Mouse (Mus musculus): ENCODE measurements around the gene Atf3. TPM values are rescaled to one million over a fixed set of nuclear protein-coding genes. Genes with fewer than 3 reads are reported as not detected.
"Not testable (repeated sequence)": the region's sequence is repeated elsewhere in the genome, so short reads cannot be mapped to it uniquely, and the experiment has no call there.

Atf3 gene
- polyA plus RNA-seq, 1 experiment from 2014 or later: 17.6 TPM

DNA sequence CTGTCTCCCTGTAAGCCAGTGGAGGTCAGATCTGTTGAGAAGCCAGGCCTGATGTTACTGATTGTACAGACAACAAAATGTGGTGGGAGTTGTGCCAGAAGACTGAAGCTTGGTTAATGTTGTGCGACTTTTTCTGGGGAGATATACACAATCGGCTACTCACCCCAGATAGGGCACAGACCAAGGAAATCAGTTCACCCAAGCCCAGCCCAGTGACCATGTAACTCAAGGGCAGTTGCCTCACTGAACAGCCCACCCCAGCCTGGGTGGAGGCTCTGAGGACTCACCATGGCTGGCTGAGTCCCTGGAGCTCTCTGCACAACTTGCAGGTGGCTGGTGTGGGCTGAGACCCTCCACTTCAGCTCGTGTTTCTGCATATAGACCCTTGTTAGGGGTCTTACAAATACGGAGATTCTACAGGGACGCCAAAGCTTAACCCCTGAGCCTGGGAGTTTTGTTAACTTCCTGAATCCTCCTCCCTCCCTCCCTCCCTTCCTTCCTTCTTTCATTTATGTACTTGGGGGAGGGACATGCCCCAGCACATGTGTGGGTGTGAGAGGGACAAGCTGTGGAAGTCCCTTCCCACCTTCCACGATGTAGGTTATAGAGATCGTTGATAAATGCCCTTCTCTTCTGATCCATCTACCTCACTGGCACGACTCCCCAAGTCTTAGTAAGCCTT lies 66.8 kb downstream of the Atf3 start:
- H3K36me3 ChIP-seq: no peaks in the 10 kb centered on the region
- no peak overlapping the region; the same call in 1 of the 2 replicates for H3K27ac ChIP-seq (ENCODE audit: poor library complexity, severe bottlenecking)
- H3K4me1 ChIP-seq (replicated peaks): peaks cover 17% of the 10 kb centered on the region
- H3K4me2 ChIP-seq: no peak overlapping the region
- no peak for ATAC-seq (ENCODE audit: insufficient number of reproducible peaks, low FRiP score)
- no peak overlapping the region for H3K9ac ChIP-seq
- WGBS: 59% methylated on average over 8 of the region's 8 CpGs
- no peak overlapping the region for H3K4me3 ChIP-seq
- H3K9me3 ChIP-seq (replicated peaks): peaks cover 8% of the 10 kb centered on the region
- H3K27me3 ChIP-seq (replicated peaks): no peaks in the 10 kb centered on the region

DNA sequence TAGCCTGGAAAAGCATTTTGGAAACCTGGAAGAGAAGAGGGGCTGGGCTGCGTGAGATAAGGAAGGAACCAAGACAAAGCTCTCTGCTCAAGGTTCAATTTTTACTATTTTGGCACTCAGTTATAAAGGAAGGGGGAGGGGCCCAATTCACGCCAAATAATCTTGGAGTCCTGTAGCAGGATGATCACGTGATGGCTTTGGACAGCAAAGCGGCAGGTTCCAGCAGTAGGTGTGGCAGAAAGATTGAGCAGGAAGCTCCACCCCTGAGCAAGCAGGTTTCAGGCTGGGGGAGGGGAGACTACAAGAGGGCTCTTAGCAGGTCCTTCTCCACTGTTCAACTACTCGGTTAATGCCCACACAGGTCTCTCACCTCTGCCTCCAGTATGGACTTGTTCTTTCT lies 68.3 kb downstream of the Atf3 start:
- H3K27ac ChIP-seq (ENCODE audit: poor library complexity, severe bottlenecking); H3K27me3 ChIP-seq (replicated peaks); H3K36me3 ChIP-seq; H3K9me3 ChIP-seq (replicated peaks); H3K4me3 ChIP-seq; ATAC-seq (ENCODE audit: insufficient number of reproducible peaks, low FRiP score); H3K4me2 ChIP-seq; H3K9ac ChIP-seq: not testable (repeated sequence)
- peaks cover 17% of the 10 kb centered on the region for H3K4me1 ChIP-seq (replicated peaks)
- 82% methylated on average over 5 of the region's 5 CpGs for WGBS

DNA sequence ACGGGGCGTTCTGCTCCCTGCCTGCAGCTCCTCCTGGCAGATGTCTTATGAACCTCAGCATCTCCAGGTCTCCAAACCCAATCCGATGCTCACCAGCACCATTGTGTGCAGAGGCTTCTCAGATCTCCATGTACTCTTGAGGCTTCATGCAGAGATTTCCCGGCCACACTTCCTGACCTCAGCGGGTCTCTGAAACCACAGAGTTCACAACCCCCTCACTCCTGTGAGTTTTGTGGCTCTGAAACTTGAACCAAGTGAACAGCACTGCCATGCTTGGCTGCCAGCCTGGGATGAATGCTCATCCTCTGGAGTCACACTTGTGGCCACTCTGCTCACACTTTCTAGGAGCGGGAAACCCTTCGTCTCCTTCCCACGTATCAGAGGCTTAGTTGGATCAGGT lies 76.9 kb downstream of the Atf3 start:
- Histone ChIP-seq H3K4me1 (replicated peaks) (peaks cover 12% of the 10 kb centered on the region; the same call in 1 of the 2 replicates), H3K9ac (no peak overlapping the region), H3K36me3 (no peaks in the 10 kb centered on the region), H3K4me3 (no peak overlapping the region), H3K9me3 (replicated peaks) (0 out of 2 replicates have a peak, but pooled peaks cover 6% of the 10 kb centered on the region), H3K27ac (ENCODE audit: poor library complexity, severe bottlenecking) (no peak overlapping the region), H3K4me2 (no peak overlapping the region), H3K27me3 (replicated peaks) (no peaks in the 10 kb centered on the region)
- 77% methylated on average over 8 of the region's 8 CpGs for WGBS
- ATAC-seq (ENCODE audit: insufficient number of reproducible peaks, low FRiP score): no peak

DNA sequence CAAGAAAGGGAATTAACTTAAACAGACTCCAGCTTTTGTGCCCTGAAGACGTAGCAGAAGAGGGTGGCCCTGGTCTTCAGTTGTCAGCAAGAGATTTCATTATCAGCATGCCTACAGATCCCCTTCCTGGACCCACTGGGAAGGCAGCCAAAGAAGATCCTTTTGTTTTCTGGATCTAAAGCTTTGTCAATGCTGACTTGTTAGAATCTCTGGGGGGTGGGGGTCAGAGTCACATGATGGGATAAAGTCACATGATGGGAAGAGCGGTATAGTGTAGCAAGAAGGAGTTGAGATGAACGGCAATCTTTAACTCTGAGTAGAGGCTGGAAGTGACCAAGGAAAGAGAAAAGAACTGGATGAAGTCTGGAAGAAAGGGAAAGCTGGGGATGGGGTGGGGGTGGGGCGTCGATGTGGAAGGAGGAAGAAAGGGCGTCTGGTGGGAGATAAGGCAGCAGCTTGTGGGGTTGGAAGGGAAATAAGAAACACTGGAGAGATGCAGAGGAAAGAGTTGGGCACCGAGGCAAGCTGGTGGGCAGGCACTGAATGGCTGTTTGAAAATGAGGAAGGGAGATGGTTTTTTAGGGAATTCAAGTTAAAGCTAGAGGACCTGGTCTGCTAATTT lies 78.9 kb downstream of the Atf3 start:
- no peaks in the 10 kb centered on the region for H3K36me3 ChIP-seq
- peak overlapping the region; percentile 45; the same call in 1 of the 2 replicates for H3K27ac ChIP-seq (ENCODE audit: poor library complexity, severe bottlenecking)
- 0 out of 2 replicates have a peak, but pooled peaks cover 6% of the 10 kb centered on the region for H3K9me3 ChIP-seq (replicated peaks)
- H3K4me1 ChIP-seq (replicated peaks): peaks cover 13% of the 10 kb centered on the region; the same call in 1 of the 2 replicates
- ATAC-seq (ENCODE audit: insufficient number of reproducible peaks, low FRiP score): peak; percentile 53; the same call in 1 of the 2 replicates
- H3K4me3 ChIP-seq: no peak overlapping the region
- H3K4me2 ChIP-seq: peak overlapping the region; percentile 8; the same call in 1 of the 2 replicates
- no peaks in the 10 kb centered on the region for H3K27me3 ChIP-seq (replicated peaks)
- 29% methylated on average over 7 of the region's 7 CpGs for WGBS
- H3K9ac ChIP-seq: no peak overlapping the region

DNA sequence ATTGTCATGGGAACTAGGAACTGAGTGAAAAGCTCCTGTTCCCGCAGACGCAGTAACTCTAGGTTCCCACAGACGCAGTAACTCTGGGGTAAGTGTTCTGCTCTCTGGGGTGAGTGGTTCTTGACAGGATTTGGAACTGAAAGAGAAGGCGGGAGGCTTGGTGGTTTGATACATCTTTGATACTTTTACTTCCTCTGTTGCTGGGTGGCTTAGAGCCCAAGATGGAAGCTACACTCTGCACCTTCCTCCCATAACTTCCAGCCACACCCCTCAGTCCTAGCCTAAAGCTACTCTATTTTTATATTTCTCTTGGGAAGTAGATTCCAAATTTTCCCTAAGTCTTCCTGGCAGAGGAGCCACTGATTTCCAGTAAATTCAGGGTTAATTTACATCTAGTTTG lies 79.4 kb downstream of the Atf3 start:
- Histone ChIP-seq H3K9ac (no peak overlapping the region), H3K27me3 (replicated peaks) (no peaks in the 10 kb centered on the region), H3K4me2 (no peak overlapping the region), H3K36me3 (no peaks in the 10 kb centered on the region), H3K4me3 (no peak overlapping the region), H3K9me3 (replicated peaks) (0 out of 2 replicates have a peak, but pooled peaks cover 6% of the 10 kb centered on the region), H3K27ac (ENCODE audit: poor library complexity, severe bottlenecking) (peak overlapping the region; percentile 19; the same call in 1 of the 2 replicates), H3K4me1 (replicated peaks) (peaks cover 16% of the 10 kb centered on the region; the same call in 1 of the 2 replicates)
- no peak for ATAC-seq (ENCODE audit: insufficient number of reproducible peaks, low FRiP score)
- WGBS: 91% methylated on average over 4 of the region's 4 CpGs

DNA sequence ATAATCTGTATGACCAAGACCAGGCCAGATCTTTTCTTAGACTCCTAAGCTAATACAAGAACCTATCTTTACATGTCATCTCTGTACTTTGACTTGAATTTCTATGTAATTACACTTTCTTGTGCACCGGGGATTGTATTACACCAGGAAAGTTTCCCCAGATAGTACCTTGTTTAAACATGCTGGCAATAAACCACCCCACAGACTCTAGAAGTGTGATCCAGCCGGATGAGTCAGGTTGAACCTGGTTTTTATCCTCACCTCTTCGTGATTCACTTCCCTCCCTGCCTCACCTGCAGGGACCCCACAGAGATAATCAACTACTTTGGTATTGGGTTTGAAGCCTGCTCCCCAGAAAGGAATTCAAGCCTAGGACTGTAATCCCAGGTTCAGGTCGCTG lies 82.4 kb downstream of the Atf3 start:
- H3K4me3 ChIP-seq: no peak overlapping the region
- H3K9me3 ChIP-seq (replicated peaks): no peaks in the 10 kb centered on the region
- peaks cover 27% of the 10 kb centered on the region for H3K4me1 ChIP-seq (replicated peaks)
- H3K27me3 ChIP-seq (replicated peaks): no peaks in the 10 kb centered on the region
- no peak overlapping the region for H3K9ac ChIP-seq
- no peaks in the 10 kb centered on the region for H3K36me3 ChIP-seq
- no peak for ATAC-seq (ENCODE audit: insufficient number of reproducible peaks, low FRiP score)
- no peak overlapping the region for H3K27ac ChIP-seq (ENCODE audit: poor library complexity, severe bottlenecking)
- 62% methylated on average over 4 of the region's 4 CpGs for WGBS
- no peak overlapping the region for H3K4me2 ChIP-seq

DNA sequence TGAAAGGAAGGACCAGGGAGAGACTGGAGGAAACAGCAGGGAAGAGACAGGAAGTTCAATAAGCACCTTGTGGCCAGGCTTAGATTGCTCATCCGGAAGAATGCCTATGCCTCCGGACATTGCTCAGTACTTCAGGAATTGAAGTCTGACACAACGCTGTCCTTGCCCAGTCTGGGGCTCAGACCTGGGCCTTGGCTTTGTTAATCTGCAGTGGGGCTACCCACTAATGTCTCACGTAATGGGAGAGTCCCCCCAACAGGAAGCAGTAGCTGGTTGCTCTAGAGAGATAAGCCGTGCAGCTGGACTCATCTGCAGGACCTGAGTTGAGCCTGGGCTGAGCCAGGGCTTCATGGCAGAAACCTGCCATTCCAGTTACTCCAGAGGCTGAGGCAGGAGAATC lies 84.9 kb downstream of the Atf3 start:
- H3K9me3 ChIP-seq (replicated peaks): peaks cover 8% of the 10 kb centered on the region
- no peaks in the 10 kb centered on the region for H3K27me3 ChIP-seq (replicated peaks)
- no peaks in the 10 kb centered on the region for H3K36me3 ChIP-seq
- no peak overlapping the region for H3K4me3 ChIP-seq
- WGBS: 37% methylated on average over 5 of the region's 5 CpGs
- peaks cover 16% of the 10 kb centered on the region; the same call in 1 of the 2 replicates for H3K4me1 ChIP-seq (replicated peaks)
- no peak overlapping the region for H3K9ac ChIP-seq
- ATAC-seq (ENCODE audit: insufficient number of reproducible peaks, low FRiP score): 0 out of 2 replicates have a peak, but pooled peaks have one; percentile 29
- no peak overlapping the region for H3K27ac ChIP-seq (ENCODE audit: poor library complexity, severe bottlenecking)
- no peak overlapping the region for H3K4me2 ChIP-seq

DNA sequence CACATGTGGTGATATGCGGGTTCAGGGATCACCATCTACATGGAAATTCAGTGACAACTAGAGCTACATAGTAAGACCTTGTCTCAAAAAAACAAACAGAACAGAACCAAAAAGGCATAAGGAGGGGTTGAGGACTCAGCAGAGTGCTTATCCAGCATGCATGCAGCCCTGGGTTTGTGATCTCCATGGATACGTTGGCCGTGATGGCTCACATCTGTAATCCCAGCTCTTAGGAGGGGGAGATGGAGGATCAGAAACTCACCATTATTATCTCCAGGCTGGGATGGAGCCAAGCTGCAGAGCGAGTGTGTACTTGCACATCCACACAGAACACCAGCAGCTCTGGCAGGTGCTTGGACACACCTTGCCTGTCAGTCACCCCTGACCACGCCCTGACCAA lies 85.6 kb downstream of the Atf3 start:
- peaks cover 16% of the 10 kb centered on the region; the same call in 1 of the 2 replicates for H3K4me1 ChIP-seq (replicated peaks)
- no peak overlapping the region for H3K4me2 ChIP-seq
- no peaks in the 10 kb centered on the region for H3K36me3 ChIP-seq
- 67% methylated on average over 5 of the region's 5 CpGs for WGBS
- no peak for ATAC-seq (ENCODE audit: insufficient number of reproducible peaks, low FRiP score)
- no peaks in the 10 kb centered on the region for H3K27me3 ChIP-seq (replicated peaks)
- no peak overlapping the region for H3K9ac ChIP-seq
- H3K9me3 ChIP-seq (replicated peaks): peaks cover 8% of the 10 kb centered on the region
- no peak overlapping the region for H3K27ac ChIP-seq (ENCODE audit: poor library complexity, severe bottlenecking)
- no peak overlapping the region for H3K4me3 ChIP-seq

DNA sequence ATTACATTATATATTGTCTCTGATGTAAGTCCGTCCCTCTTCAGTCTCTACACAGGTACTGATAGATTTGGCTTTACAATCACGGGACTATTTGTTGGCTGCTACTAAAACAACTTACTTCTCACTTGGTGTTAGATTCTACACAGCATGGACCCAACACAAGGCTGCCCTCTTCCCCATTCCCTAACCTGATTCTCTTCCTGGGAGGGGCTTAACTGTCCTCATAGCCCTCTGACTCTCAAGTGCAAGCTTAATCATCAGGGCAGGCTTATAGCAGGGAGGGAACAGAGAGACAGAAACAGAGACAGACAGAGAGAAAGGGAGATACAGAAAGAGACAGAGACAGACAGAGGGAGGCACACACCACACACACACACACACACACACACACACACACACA lies 86.1 kb downstream of the Atf3 start:
- Histone ChIP-seq H3K9ac (no peak overlapping the region), H3K27ac (ENCODE audit: poor library complexity, severe bottlenecking) (no peak overlapping the region), H3K4me2 (no peak overlapping the region), H3K4me3 (no peak overlapping the region), H3K9me3 (replicated peaks) (peaks cover 8% of the 10 kb centered on the region), H3K36me3 (no peaks in the 10 kb centered on the region), H3K27me3 (replicated peaks) (no peaks in the 10 kb centered on the region), H3K4me1 (replicated peaks) (peaks cover 16% of the 10 kb centered on the region; the same call in 1 of the 2 replicates)
- 86% methylated on average over 2 of the region's 2 CpGs for WGBS
- no peak for ATAC-seq (ENCODE audit: insufficient number of reproducible peaks, low FRiP score)

DNA sequence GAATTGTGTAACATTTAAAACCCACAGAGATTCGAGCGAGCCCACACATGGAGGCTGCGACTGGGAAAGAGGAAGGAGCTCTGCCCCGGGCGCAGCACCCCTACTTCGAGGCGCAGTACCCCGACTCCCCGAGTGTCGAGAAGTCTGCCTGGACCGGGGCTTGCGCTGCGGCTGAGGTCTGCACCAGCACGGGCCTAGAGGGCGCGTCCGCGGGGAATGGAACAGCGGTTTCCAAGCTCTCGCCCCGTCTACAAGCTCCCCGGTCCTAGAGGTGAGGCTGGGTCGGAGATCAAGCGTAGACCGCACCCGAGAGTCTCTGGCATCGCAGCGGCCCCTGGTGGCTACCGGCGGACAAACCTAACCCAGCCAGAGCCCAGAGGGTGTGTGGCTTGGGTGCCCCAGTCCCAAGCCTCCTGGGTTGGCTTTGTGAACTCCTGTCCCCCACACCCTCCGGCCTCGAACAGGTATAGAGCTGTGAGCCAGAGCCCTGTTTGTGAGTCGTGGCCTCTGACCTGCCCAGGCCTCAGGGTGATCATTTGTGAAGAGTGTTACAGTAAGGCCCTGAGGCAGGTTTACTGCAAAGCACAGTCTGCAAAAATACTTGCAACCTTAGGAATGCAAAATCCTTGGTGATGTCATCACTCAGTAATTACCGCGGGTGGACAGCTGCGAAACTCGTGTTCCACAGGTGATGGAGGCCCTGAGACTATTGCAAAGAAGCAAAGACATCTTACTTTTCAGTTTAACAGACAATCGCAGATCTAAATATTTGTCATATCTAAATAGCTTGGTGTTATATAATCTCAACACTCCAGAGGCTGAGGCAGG lies 91.8 kb downstream of the Atf3 start:
- peak overlapping the region; percentile 38 for H3K4me3 ChIP-seq
- no peak overlapping the region for H3K27ac ChIP-seq (ENCODE audit: poor library complexity, severe bottlenecking)
- H3K36me3 ChIP-seq: no peaks in the 10 kb centered on the region
- H3K27me3 ChIP-seq (replicated peaks): peaks cover 10% of the 10 kb centered on the region
- peak overlapping the region; percentile 67 for H3K4me2 ChIP-seq
- H3K9ac ChIP-seq: 0 out of 2 replicates have a peak overlapping the region, but pooled peaks have one; percentile 51
- 12% methylated on average over 38 of the region's 38 CpGs for WGBS
- peaks cover 4% of the 10 kb centered on the region for H3K4me1 ChIP-seq (replicated peaks)
- ATAC-seq (ENCODE audit: insufficient number of reproducible peaks, low FRiP score): peak; percentile 84
- peaks cover 8% of the 10 kb centered on the region for H3K9me3 ChIP-seq (replicated peaks)

DNA sequence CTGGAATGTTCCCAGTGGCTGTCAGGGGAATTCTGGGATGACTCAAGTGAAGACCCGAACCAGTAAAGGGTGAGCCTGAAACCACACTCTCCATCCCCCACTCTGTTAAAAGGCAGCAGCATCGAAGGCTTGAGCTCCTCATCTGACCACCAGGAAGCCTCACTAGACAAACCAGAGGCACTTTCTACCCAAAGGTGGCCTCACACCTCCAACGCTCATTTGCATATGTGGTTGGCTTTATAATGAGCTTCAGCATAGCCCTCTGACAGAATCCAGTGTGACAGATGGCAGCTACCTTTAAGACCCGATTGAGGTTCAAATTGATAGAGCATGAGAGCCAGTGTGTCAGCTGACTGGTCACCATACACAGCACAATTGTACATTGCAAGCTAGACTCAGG lies 93.6 kb downstream of the Atf3 start:
- no peak for ATAC-seq (ENCODE audit: insufficient number of reproducible peaks, low FRiP score)
- WGBS: 58% methylated on average over 4 of the region's 4 CpGs

More for the DNA sequence above, 93.6 kb downstream of the Atf3 start:
- Histone ChIP-seq H3K4me2 (no peak overlapping the region), H3K27me3 (replicated peaks) (peaks cover 10% of the 10 kb centered on the region), H3K4me1 (replicated peaks) (peaks cover 4% of the 10 kb centered on the region; the same call in 1 of the 2 replicates), H3K9ac (no peak overlapping the region), H3K9me3 (replicated peaks) (peaks cover 3% of the 10 kb centered on the region), H3K36me3 (no peaks in the 10 kb centered on the region), H3K4me3 (no peak overlapping the region), H3K27ac (ENCODE audit: poor library complexity, severe bottlenecking) (no peak overlapping the region)
